Mouse (Mus musculus): ENCODE data around the gene Pdcd10. TPM values are rescaled to one million over a fixed set of nuclear protein-coding genes. Genes with fewer than 3 reads are reported as not detected.

Pdcd10 gene
- total RNA-seq (2014; fragmentation: Nextera tagmentation) (53.8 and 56.1 TPM in 2 replicates), total RNA-seq (2017) (114 and 141 TPM in 2 replicates)

- ATAC-seq (replicated peaks; ENCODE audit: low FRiP score, low TSS enrichment, poor library complexity, severe bottlenecking) = peak; percentile 95
Measured at GRCm38 (mm10) chr3:75556695-75557291, at the start of gene Pdcd10. Pdcd10 (minus strand) TSS chr3:75556856.

DNA sequence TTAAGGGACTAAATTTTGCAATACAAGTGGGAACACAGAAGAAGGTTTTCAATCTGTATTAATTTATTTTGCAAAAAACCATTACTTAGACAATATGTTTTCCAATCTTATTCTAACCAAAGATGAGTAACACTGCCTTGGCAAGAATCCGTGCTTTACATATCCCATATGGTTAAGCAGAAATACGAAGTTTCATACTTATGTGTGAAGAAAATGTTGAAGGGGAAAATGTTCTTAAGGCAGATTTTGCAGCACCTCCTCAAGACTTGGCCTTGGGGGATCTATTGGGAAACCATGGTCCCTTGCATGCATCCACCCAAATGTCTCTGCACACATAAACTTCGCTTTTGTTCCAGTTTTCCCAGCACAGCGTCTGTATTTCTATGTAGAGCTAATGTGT is 28.2 kb upstream of the Pdcd10 start:
- ATAC-seq (replicated peaks; ENCODE audit: low FRiP score, low TSS enrichment, poor library complexity, severe bottlenecking) = no peak

DNA sequence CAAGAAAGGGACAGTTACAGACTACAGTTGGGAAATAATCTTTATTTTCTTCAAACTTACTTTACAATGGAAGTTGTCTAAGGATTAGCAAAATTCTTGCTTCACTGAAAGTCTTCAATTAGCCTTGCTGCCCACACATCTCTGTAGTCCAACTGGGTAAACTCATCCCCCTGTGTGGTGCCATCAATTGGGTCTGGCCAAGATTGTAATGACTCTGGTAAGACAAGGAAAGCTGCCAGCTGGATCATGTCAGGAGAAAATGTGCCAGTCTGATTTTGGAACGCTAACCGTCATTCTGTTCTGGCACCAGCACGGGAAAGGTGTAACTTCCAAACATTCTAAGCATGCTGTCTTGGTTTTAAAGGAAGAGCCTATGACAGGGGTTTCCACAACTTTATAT is 26.6 kb upstream of the Pdcd10 start:
- no peak for ATAC-seq (replicated peaks; ENCODE audit: low FRiP score, low TSS enrichment, poor library complexity, severe bottlenecking)

GRCm38 (mm10) chr3:75579352-75579751 is 22.7 kb upstream of the Pdcd10 start:
- ATAC-seq (replicated peaks; ENCODE audit: low FRiP score, low TSS enrichment, poor library complexity, severe bottlenecking) = peak; percentile 52; the same call in 1 of the 2 replicates

DNA sequence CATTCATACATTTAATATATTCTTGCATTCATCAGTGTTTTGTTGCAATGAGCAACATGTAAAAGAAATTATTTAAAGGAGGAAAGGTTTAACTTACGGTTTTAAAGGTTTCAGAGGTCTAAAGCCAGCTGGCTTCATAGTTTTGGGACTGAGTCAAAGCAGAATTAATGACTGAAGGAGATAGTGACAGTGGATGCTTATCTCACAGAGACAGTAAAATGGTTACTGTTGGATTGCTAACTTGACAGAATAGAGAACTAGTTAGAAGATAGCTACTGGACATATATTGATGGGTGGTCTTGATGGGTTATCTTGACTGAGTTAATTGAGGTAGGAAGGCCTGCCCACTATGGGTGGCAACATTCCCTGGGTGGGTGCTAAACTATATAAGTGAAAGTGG is 18.9 kb upstream of the Pdcd10 start:
- peak; percentile 75 for ATAC-seq (replicated peaks; ENCODE audit: low FRiP score, low TSS enrichment, poor library complexity, severe bottlenecking)

- ATAC-seq (replicated peaks; ENCODE audit: low FRiP score, low TSS enrichment, poor library complexity, severe bottlenecking) = no peak
Measured at GRCm38 (mm10) chr3:75574074-75574473, 17.4 kb upstream of the Pdcd10 start.

GRCm38 (mm10) chr3:75557292-75557691 is 636 bp upstream of the Pdcd10 start, which contains the start of gene Serpini1:
Serpini1 (plus strand) TSS chr3:75557547.
- ATAC-seq (replicated peaks; ENCODE audit: low FRiP score, low TSS enrichment, poor library complexity, severe bottlenecking) = peak; percentile 89

- ATAC-seq (replicated peaks; ENCODE audit: low FRiP score, low TSS enrichment, poor library complexity, severe bottlenecking) = peak; percentile 23
Measured at GRCm38 (mm10) chr3:75556121-75556694, 448 bp downstream of the Pdcd10 start.

DNA sequence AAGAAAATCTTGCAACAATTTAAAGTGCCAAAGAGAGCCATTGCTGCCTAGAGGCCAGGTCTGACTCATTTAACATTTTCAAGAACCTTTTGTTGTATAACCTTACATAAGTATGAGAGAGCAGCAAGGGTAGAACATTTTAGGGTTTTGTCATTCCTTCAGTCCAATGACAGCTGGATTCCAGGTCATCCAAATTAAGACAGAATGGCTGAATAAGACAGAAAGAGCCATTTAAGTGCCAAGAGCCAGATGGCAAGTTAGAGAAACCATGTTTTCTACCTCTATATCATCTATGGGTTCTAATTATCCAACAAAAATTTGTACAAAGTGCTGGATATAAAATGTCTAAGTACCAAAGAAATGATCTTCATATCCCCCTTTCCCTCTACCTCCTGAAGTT is 5.4 kb downstream of the Pdcd10 start:
- ATAC-seq (replicated peaks; ENCODE audit: low FRiP score, low TSS enrichment, poor library complexity, severe bottlenecking) = no peak

DNA sequence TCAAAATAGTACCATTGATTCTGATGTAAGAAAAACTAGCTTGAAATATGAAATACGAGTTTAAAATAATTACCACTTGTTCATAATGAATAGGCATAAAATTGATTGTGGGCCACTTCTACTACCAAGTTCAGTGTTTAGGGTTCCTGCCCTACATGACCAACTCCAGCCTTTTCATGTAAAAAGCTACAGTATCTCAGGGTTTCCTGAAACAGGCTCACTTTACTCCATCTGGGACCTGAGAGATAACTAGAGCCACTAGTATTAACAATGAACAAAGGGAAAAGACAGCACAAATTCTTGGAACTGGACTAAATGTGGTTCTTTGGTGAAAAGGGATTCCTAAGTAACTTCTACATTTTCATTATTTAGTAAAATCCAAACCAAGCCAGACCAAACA is 12.4 kb downstream of the Pdcd10 start:
- ATAC-seq (replicated peaks; ENCODE audit: low FRiP score, low TSS enrichment, poor library complexity, severe bottlenecking) = peak; percentile 88

- peak; percentile 83 for ATAC-seq (replicated peaks; ENCODE audit: low FRiP score, low TSS enrichment, poor library complexity, severe bottlenecking)
Measured at GRCm38 (mm10) chr3:75542852-75543251, 13.8 kb downstream of the Pdcd10 start.

DNA sequence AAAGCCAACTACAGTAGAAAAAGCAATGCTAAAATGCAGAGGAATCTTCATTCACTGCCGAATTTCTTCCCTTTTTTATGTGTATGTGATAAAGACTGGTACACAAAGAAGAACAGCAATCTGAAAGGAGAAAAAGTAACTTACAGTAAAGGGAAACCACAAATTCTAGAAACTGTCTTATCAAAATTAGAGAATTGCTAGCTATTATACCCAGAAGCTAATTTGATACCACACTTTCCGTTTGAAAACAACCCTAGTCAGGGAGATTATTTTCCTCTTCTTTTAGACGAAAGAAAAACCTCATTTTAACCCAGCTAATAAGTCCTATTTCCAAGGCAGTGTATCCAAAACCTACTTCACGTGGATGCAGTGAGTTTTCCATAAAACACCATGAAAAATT is 15.4 kb downstream of the Pdcd10 start:
- no peak for ATAC-seq (replicated peaks; ENCODE audit: low FRiP score, low TSS enrichment, poor library complexity, severe bottlenecking)

DNA sequence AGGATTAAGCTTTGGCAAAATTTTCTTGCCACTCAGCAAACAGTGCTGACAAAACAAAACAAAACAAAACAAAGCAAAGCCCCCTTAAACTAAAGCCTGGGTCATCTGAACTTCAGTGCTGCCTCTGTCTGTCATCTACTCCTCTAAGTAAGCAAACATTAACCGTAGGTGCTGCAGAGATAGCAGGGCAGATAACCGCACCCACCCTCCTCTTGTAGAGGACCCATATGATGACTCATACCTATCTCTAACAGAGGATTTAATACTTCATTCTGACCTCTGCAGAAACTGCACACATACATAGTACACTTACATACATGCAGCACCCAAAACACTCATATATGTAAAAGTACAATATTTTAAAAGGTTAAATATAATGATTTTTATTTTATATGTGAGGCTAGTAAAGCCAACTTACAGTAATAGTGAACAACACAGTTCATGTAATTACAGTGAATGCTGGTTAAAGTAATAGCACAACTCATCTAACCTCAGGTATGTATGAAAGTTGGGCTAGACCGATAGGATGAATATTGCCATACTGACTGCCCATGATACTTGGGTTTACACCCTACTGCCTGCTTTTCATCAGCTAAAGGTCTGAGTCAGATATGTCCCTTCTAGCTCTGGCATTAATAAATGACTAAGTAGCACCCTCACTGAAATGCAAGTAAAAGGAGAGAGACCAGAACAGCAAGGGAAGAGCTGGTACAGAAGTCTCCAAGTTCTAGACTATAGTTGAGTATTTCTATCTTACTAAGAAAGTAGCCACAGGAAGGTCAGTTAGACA is 22.4 kb downstream of the Pdcd10 start:
- ATAC-seq (replicated peaks; ENCODE audit: low FRiP score, low TSS enrichment, poor library complexity, severe bottlenecking) = peak; percentile 91

- ATAC-seq (replicated peaks; ENCODE audit: low FRiP score, low TSS enrichment, poor library complexity, severe bottlenecking) = no peak
Measured at GRCm38 (mm10) chr3:75531074-75531473, 25.6 kb downstream of the Pdcd10 start.

- ATAC-seq (replicated peaks; ENCODE audit: low FRiP score, low TSS enrichment, poor library complexity, severe bottlenecking) = no peak
Measured at GRCm38 (mm10) chr3:75522527-75522926, 34.1 kb downstream of the Pdcd10 start.

- no peak for ATAC-seq (replicated peaks; ENCODE audit: low FRiP score, low TSS enrichment, poor library complexity, severe bottlenecking)
Measured at GRCm38 (mm10) chr3:75521314-75521713, 35.3 kb downstream of the Pdcd10 start.

GRCm38 (mm10) chr3:75517631-75518250 is 38.9 kb downstream of the Pdcd10 start:
- peak; percentile 97 for ATAC-seq (replicated peaks; ENCODE audit: low FRiP score, low TSS enrichment, poor library complexity, severe bottlenecking)

GRCm38 (mm10) chr3:75498961-75499960 is 57.4 kb downstream of the Pdcd10 start:
- ATAC-seq (replicated peaks; ENCODE audit: low FRiP score, low TSS enrichment, poor library complexity, severe bottlenecking) = peak; percentile 79

GRCm38 (mm10) chr3:75492913-75493312 is 63.7 kb downstream of the Pdcd10 start:
- no peak for ATAC-seq (replicated peaks; ENCODE audit: low FRiP score, low TSS enrichment, poor library complexity, severe bottlenecking)
